Mouse (Mus musculus) neural tube, embryonic 13.5 days (tissue): ENCODE measurements at regions not wholly inside any gene's neighbourhood (a gene's known extent, or its start where the extent isn't known, plus 50 kb on each side); places are given as distances from the start of the nearest gene placed in this dataset.

Source experiments
- ATAC-seq: fragments of 200-750 bp; cut with Nextera tagmentation; 2 replicates; pipeline ENCODE4 v1.8.0; 2017; ENCODE audit warnings: low read depth, mild to moderate bottlenecking, moderate TSS enrichment, moderate library complexity
- H3K27ac ChIP-seq: fragments of 300-500 bp; sonication (generic); replicated peaks from 2 replicates; pipeline ENCODE4 v1.5.1; 2015; ENCODE audit warnings: moderate library complexity, mild to moderate bottlenecking, inconsistent platforms
- H3K27me3 ChIP-seq: fragments of 300-500 bp; sonication (generic); 2 replicates; pipeline ENCODE4 v1.6.1; 2015; ENCODE audit warnings: mild to moderate bottlenecking, inconsistent platforms
- H3K36me3 ChIP-seq: fragments of 300-500 bp; sonication (generic); 2 replicates; pipeline ENCODE4 v1.6.1; 2015; ENCODE audit warnings: mild to moderate bottlenecking, inconsistent platforms
- H3K4me1 ChIP-seq: fragments of 300-500 bp; sonication (generic); replicated peaks from 2 replicates; pipeline ENCODE4 v1.6.1; 2015; ENCODE audit warnings: inconsistent platforms
- H3K4me2 ChIP-seq: fragments of 300-500 bp; sonication (generic); 2 replicates; pipeline ENCODE4 v1.6.1; 2015; ENCODE audit warnings: inconsistent platforms, mild to moderate bottlenecking, moderate library complexity
- H3K4me3 ChIP-seq: fragments of 300-500 bp; sonication (generic); 2 replicates; pipeline ENCODE4 v1.5.1; 2015; ENCODE audit warnings: mild to moderate bottlenecking, inconsistent platforms
- H3K9ac ChIP-seq: fragments of 300-500 bp; sonication (generic); 2 replicates; pipeline ENCODE4 v1.6.1; 2015; ENCODE audit warnings: moderate library complexity, mild to moderate bottlenecking, inconsistent platforms
- H3K9me3 ChIP-seq: fragments of 300-500 bp; sonication (generic); 2 replicates; pipeline ENCODE4 v1.6.1; 2016; ENCODE audit warnings: inconsistent platforms
- WGBS: fragments of 180-500 bp; shearing (Covaris S2); methylation state at CpG from one replicate; pipeline ENCODE4 v1.1.7; 2015; 5-methylcytosine and 5-hydroxymethylcytosine counted together

DNA sequence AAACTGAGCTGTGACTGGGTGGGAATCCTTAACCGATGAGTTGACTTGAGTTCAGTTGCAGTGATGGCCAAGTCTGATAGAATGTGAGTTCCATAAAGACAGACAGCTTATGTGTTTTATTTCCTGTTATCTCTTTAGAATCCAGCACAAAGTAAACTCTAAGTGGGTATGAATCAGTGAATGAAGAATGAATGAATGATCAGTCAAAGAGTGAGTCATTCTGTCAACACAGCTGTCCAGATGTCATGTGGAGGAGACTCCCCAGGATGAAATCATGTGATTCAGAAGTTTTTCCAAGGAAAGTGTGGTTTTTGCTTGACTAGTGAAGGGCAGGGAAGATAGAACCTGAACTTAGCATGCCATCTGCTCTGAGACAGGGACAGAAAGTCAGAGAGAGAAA is 732.0 kb upstream of the A1bg start:
- ATAC-seq, result no peak
- Histone ChIP-seq H3K4me3 (no peak overlapping the region), H3K4me2 (no peak overlapping the region), H3K9ac (no peak overlapping the region), H3K9me3 (no peaks in the 10 kb centered on the region), H3K36me3 (no peaks in the 10 kb centered on the region), H3K27ac (no peak overlapping the region), H3K27me3 (no peaks in the 10 kb centered on the region), H3K4me1 (no peaks in the 10 kb centered on the region)
- 96% methylated on average over 1 of the region's 1 CpGs for WGBS

DNA sequence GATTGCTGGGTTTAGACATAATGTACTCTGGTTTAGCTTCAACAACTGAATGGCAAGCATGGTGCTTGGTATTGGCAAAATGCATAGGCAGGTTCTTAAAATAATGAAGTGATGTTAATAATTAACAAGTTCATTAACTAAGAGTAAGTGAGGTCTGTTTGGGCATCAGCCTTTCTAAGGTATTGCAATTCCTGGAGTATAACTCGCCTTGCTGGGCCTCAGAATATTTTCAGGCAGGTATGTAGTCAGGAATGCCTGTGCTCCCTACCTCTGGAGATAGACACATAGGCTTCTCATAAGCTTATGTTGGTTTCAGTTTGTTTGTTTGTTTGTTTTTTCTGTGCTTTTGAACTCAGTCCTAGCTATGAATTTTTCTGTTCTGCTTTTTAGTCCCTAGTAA is 731.0 kb upstream of the A1bg start:
- WGBS, result 78% methylated on average over 1 of the region's 1 CpGs
- no peaks in the 10 kb centered on the region for H3K27me3 ChIP-seq
- no peak for ATAC-seq
- H3K4me1 ChIP-seq, result no peaks in the 10 kb centered on the region
- H3K9me3 ChIP-seq, result no peaks in the 10 kb centered on the region
- no peak overlapping the region for H3K4me3 ChIP-seq
- H3K27ac ChIP-seq, result no peak overlapping the region
- H3K36me3 ChIP-seq, result no peaks in the 10 kb centered on the region
- H3K9ac ChIP-seq, result no peak overlapping the region
- H3K4me2 ChIP-seq, result no peak overlapping the region

DNA sequence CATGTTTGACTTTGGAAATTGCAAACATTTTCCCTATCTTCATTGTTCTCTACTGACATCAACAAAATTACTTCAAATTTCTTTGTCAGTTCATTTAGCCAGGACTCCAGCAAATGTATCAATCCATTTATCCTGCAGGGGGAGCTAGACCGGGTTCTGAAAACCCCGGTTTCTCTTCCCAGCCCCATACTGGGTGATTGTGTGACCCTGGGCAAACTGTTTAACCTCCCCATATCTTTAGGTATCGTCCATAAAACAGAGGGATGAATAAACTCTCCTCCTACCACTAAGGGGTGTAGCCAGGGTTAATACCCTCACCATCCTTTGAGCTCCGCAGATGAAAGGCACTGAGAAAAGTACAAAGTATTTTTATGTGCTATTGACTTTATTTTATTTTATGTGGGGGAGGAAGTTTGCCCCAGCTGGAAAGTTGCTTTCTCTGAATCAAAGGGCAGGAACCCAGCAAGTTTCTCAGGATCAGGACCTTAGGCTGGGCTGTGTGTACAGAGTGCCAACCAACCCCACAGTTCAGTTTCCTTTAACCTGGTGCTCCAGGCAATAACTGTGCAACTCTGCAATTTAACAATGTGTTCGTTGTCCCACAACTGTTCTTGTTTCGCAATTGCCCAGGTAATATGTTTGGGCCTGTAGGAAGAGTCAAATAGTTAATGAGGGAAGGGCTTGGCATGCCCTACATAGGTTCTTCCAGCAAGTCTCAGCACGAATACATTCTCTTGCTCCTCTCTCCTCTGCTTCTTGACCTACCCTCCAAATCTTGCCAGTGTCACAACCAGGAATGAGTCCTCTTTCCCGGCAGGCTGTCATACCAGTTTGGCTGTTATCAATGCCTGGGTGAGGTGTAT is 696.1 kb upstream of the A1bg start:
- Histone ChIP-seq H3K9ac (no peak overlapping the region), H3K9me3 (no peaks in the 10 kb centered on the region), H3K4me3 (no peak overlapping the region), H3K27me3 (no peaks in the 10 kb centered on the region), H3K4me1 (no peaks in the 10 kb centered on the region), H3K36me3 (no peaks in the 10 kb centered on the region), H3K27ac (no peak overlapping the region), H3K4me2 (no peak overlapping the region)
- ATAC-seq, result no peak
- WGBS, result 68% methylated on average over 8 of the region's 8 CpGs

DNA sequence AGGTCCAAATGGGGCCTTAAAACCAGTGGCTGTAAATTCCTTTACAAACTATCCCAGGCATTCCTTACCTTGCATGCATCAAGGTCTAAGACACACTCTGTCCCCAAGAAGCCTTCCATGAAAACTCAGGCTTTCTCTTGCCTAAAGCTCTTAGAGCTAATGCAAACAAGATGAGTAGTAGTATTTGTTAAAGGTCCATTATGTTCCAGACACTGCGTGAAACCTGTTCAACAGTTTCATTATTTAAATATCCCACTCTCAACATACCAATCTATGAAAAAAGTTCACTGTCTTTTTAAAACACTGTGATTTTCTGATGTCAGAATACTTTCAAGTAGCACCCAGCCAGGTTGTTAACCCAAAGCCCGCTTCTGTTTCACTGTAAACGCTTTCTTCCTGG is 687.9 kb upstream of the A1bg start:
- 92% methylated on average over 3 of the region's 3 CpGs for WGBS
- H3K27ac ChIP-seq, result no peak overlapping the region
- H3K27me3 ChIP-seq, result no peaks in the 10 kb centered on the region
- no peaks in the 10 kb centered on the region for H3K36me3 ChIP-seq
- H3K9me3 ChIP-seq, result no peaks in the 10 kb centered on the region
- no peak overlapping the region for H3K9ac ChIP-seq
- ATAC-seq, result no peak
- no peak overlapping the region for H3K4me3 ChIP-seq
- no peak overlapping the region for H3K4me2 ChIP-seq
- no peaks in the 10 kb centered on the region for H3K4me1 ChIP-seq

DNA sequence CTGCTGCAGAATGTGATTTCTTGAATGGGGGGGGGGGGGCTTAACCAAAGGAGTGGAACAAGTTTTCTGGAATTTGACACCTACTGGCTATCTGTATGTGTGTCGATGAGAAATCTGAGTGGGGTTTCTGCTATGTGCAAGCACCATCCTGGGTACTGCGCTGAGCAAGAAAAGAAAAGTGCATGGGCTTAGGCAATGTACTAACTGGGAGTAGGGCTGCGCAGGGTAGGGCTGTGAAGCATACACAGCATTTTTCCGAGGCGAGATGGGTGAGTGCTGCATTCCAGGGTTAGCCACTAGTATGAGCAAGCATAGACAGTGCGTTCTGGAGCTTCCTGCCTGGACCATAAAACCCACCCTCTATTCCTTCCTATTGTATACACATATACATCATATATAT is 686.8 kb upstream of the A1bg start:
- no peaks in the 10 kb centered on the region for H3K36me3 ChIP-seq
- no peak overlapping the region for H3K4me3 ChIP-seq
- no peak for ATAC-seq
- no peak overlapping the region for H3K9ac ChIP-seq
- 90% methylated on average over 6 of the region's 6 CpGs for WGBS
- H3K9me3 ChIP-seq, result no peaks in the 10 kb centered on the region
- no peaks in the 10 kb centered on the region for H3K27me3 ChIP-seq
- no peak overlapping the region for H3K4me2 ChIP-seq
- H3K4me1 ChIP-seq, result no peaks in the 10 kb centered on the region
- no peak overlapping the region for H3K27ac ChIP-seq

DNA sequence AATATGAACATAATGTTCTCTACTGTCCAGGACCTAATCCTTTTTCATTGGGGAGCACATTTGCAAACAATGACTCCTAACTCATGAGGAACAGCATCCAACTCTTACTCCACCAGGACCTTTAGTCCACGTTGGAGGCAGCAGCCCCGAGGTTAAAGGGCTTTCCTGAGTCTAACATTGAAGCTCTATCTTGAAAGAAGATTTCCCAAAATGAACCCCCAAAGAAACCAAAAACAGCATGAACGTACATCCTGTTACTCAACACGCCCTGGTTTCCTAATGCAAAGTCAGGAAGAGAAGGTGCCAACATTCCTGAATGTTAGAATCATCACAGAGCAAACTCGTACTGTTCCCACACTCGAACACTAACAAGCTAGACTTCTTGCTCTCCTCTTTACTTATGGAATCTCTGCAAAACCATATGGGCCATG is 685.5 kb upstream of the A1bg start:
- Histone ChIP-seq H3K4me2 (no peak overlapping the region), H3K9me3 (no peaks in the 10 kb centered on the region), H3K4me3 (no peak overlapping the region), H3K27ac (no peak overlapping the region), H3K4me1 (no peaks in the 10 kb centered on the region), H3K27me3 (no peaks in the 10 kb centered on the region), H3K36me3 (no peaks in the 10 kb centered on the region), H3K9ac (no peak overlapping the region)
- no peak for ATAC-seq
- 84% methylated on average over 6 of the region's 6 CpGs for WGBS

DNA sequence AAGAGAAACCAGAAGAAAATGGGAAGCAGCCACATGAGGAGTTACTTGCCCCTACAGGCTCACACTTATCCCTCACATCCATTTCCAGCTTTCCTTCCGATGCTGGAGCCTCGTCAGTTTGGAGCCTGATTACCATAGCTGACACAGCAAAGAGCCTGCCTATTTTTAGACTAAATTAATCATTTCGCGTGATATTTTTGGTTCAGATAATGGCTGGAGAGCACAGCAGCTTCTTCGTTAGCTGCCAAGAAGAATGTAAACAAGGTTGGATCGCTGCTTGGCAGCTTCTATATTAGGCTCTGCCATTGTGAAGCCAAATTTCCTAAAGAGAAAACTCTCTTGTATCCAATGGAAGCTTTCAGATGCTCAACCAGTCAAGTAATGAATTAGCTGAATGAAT is 676.9 kb upstream of the A1bg start:
- no peak overlapping the region for H3K4me2 ChIP-seq
- no peak for ATAC-seq

DNA sequence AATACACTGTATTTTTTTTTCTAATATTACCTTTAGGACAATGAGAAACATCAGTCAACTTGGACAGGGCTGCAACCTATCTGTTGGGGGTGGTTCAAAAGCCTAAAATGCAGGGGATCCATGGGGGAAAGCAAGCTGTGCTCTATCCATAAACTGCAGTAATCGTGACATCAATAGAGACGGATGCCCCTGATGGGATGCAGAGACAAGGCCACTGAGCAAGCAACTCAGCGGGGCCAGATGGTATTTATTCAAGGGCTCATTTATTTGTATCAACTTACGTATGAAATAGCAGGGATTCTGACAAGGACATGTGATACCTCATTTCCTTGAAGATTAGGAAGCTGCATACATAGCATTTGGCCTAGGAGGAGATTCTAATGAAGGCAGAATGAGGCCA is 673.5 kb upstream of the A1bg start:
- no peak overlapping the region for H3K4me2 ChIP-seq
- WGBS, result 31% methylated on average over 4 of the region's 4 CpGs
- H3K27ac ChIP-seq, result no peak overlapping the region
- H3K36me3 ChIP-seq, result no peaks in the 10 kb centered on the region
- no peaks in the 10 kb centered on the region for H3K27me3 ChIP-seq
- no peak overlapping the region for H3K4me3 ChIP-seq
- H3K9me3 ChIP-seq, result no peaks in the 10 kb centered on the region
- no peak for ATAC-seq
- no peaks in the 10 kb centered on the region for H3K4me1 ChIP-seq
- H3K9ac ChIP-seq, result no peak overlapping the region

More for the DNA sequence above, 676.9 kb upstream of the A1bg start:
- H3K36me3 ChIP-seq, result no peaks in the 10 kb centered on the region
- no peak overlapping the region for H3K9ac ChIP-seq
- WGBS, result 84% methylated on average over 6 of the region's 6 CpGs
- no peaks in the 10 kb centered on the region for H3K9me3 ChIP-seq
- no peak overlapping the region for H3K4me3 ChIP-seq
- H3K27ac ChIP-seq, result no peak overlapping the region
- H3K27me3 ChIP-seq, result no peaks in the 10 kb centered on the region
- H3K4me1 ChIP-seq, result no peaks in the 10 kb centered on the region

DNA sequence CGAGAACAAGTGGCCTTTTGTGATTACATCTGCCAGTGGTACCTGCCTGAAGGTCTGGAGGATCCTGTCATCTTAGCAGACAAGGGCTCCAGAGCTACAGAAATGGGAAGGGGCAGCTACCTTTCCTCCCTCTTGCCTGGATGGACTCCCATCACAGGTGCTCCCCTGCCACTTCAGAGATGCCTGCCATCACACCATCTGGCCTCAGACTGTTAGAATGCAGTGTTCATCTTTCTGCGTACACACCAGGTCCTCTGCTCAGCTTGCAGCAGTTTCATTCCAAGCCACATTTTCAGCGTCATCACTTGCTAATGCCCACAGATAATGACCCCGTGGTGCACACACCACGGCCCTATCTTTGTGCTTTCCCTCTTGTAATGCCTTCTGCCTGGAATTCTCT is 666.1 kb upstream of the A1bg start:
- ATAC-seq, result no peak
- H3K4me3 ChIP-seq, result no peak overlapping the region
- H3K9ac ChIP-seq, result no peak overlapping the region
- no peak overlapping the region for H3K27ac ChIP-seq
- no peak overlapping the region for H3K4me2 ChIP-seq
- 79% methylated on average over 5 of the region's 5 CpGs for WGBS
- no peaks in the 10 kb centered on the region for H3K27me3 ChIP-seq
- no peaks in the 10 kb centered on the region for H3K4me1 ChIP-seq
- H3K9me3 ChIP-seq, result no peaks in the 10 kb centered on the region
- H3K36me3 ChIP-seq, result no peaks in the 10 kb centered on the region

DNA sequence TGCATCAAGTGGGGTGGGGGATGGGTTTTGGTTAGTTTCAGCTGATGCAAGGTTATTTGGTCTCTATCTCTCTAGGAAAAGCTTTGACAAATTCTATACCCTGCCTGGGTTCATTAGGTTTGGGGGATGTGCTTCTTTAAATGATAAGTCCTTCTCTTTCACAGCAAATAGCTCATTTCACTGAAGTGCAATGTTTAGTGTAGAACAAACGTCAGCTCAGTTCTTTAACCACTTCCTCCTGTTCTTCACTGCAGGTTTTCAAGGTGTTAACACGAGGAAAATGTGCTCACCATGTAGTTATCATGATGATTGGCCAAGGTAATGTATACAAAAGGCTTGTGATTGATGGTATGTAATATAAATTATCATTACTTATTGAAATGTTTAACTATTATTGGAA is 659.5 kb upstream of the A1bg start:
- Histone ChIP-seq H3K36me3 (no peaks in the 10 kb centered on the region), H3K27me3 (no peaks in the 10 kb centered on the region), H3K4me2 (no peak overlapping the region), H3K9ac (no peak overlapping the region), H3K4me3 (no peak overlapping the region), H3K27ac (no peak overlapping the region), H3K4me1 (no peaks in the 10 kb centered on the region), H3K9me3 (no peaks in the 10 kb centered on the region)
- no peak for ATAC-seq
- WGBS, result 71% methylated on average over 2 of the region's 2 CpGs

DNA sequence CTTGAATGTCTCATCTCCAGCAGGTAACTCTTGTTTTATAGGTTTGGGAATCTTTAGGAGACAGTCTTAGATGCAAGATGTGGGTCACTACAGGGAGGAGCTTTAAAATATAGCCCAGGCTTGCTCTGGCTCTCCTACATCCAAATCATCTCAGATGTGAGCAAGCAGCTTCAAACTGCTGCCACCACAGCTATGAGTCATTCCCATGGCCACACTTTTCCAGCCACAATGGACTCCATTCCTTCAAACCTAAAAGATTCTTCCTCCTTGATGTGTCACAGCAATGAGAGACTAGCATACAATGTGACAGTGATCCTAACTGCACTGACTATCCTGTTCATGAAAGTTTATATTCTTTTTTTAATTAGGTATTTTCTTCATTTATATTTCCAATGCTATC is 640.5 kb upstream of the A1bg start:
- Histone ChIP-seq H3K27ac (no peak overlapping the region), H3K9me3 (no peaks in the 10 kb centered on the region), H3K4me2 (no peak overlapping the region), H3K4me1 (no peaks in the 10 kb centered on the region), H3K9ac (no peak overlapping the region), H3K36me3 (no peaks in the 10 kb centered on the region), H3K27me3 (no peaks in the 10 kb centered on the region), H3K4me3 (no peak overlapping the region)
- no peak for ATAC-seq

DNA sequence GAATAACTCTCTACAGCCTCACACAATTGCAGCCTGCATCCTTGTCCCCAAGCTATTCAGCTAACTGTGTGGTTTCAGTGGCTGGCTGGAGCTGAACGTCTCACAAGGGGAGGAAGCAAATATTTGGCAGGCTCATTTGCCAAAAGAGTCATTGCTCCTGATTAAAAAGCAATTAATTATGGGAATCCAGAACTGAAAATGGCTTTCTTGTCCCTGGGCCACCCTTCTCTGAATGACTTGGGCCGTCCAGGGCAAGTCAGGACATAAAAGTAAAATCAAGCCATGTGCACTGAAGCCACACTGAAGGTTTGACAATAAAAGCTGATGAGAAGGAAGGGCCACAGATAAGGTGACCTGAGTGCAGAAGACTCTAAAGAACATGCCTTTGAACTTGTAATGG is 639.4 kb upstream of the A1bg start:
- Histone ChIP-seq H3K9ac (no peak overlapping the region), H3K36me3 (no peaks in the 10 kb centered on the region), H3K4me3 (no peak overlapping the region), H3K27ac (no peak overlapping the region), H3K27me3 (no peaks in the 10 kb centered on the region), H3K4me2 (no peak overlapping the region), H3K4me1 (no peaks in the 10 kb centered on the region), H3K9me3 (no peaks in the 10 kb centered on the region)
- WGBS, result 16% methylated on average over 2 of the region's 2 CpGs
- ATAC-seq, result no peak

DNA sequence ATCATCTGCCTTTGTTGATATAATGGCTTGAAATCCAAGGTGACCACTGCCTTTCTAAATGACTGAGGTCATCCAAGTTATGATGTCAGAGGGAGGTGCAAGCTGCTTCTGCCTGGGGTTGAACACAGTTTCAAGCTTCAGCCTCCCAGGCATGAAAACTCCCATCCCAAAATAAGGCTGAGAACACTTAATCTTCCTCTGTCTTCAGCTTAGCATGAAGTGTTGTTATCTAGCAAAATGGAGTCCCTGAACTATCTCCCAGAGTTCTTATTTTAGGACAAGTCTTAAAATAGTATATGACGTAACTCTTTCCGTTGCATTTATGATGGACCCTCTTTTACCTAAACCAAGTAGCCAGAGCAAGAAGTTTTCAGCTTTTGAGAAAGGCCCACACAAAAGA is 631.1 kb upstream of the A1bg start:
- Histone ChIP-seq H3K4me3 (no peak overlapping the region), H3K27ac (no peak overlapping the region), H3K27me3 (no peaks in the 10 kb centered on the region), H3K9me3 (no peaks in the 10 kb centered on the region), H3K9ac (no peak overlapping the region), H3K4me1 (no peaks in the 10 kb centered on the region), H3K4me2 (no peak overlapping the region), H3K36me3 (no peaks in the 10 kb centered on the region)
- no peak for ATAC-seq
- 88% methylated on average over 2 of the region's 2 CpGs for WGBS
